Mouse (Mus musculus) lung, postnatal 0 days (tissue): ENCODE measurements around the gene Scnn1b. TPM values are rescaled to one million over a fixed set of nuclear protein-coding genes. Genes with fewer than 3 reads are reported as not detected.

ENCODE experiments used
- ATAC-seq: fragments of 200-750 bp; cut with Nextera tagmentation; 2 replicates; pipeline ENCODE4 v1.8.0; 2017; ENCODE audit warnings: moderate library complexity
- DNase-seq: peaks from one replicate; pipeline ENCODE4 v3.0.0-alpha.2; 2016; ENCODE audit warnings: low spot score
- H3K27ac ChIP-seq: fragments of 300-500 bp; sonication (generic); 2 replicates; pipeline ENCODE4 v1.5.1; 2014; ENCODE audit warnings: antibody characterized with exemption, mild to moderate bottlenecking, low read length, mixed read lengths
- H3K27me3 ChIP-seq: fragments of 300-500 bp; sonication (generic); replicated peaks from 2 replicates; pipeline ENCODE4 v1.6.1; 2014; ENCODE audit warnings: low read length, mixed read lengths; ENCODE audit not compliant: insufficient read depth
- H3K36me3 ChIP-seq: fragments of 300-500 bp; sonication (generic); 2 replicates; pipeline ENCODE4 v1.6.1; 2014; ENCODE audit warnings: low read length, mixed read lengths; ENCODE audit not compliant: insufficient read depth
- H3K4me1 ChIP-seq: fragments of 300-500 bp; sonication (generic); 2 replicates; pipeline ENCODE4 v1.6.1; 2014; ENCODE audit warnings: antibody characterized with exemption, low read depth, low read length, mixed read lengths; ENCODE audit not compliant: insufficient read depth
- H3K4me2 ChIP-seq: fragments of 300-500 bp; sonication (generic); replicated peaks from 2 replicates; pipeline ENCODE4 v1.6.1; 2014; ENCODE audit warnings: low read depth, mild to moderate bottlenecking, low read length, moderate library complexity, mixed read lengths
- H3K4me3 ChIP-seq: fragments of 300-500 bp; sonication (generic); 2 replicates; pipeline ENCODE4 v1.5.1; 2014; ENCODE audit warnings: low read depth, low read length
- H3K9ac ChIP-seq: fragments of 300-500 bp; sonication (generic); replicated peaks from 2 replicates; pipeline ENCODE4 v1.6.1; 2014; ENCODE audit warnings: low read depth, mild to moderate bottlenecking
- H3K9me3 ChIP-seq: fragments of 300-500 bp; sonication (generic); 2 replicates; pipeline ENCODE4 v1.6.1; 2016; ENCODE audit warnings: low read length, mixed read lengths
- CTCF ChIP-seq: IDR thresholded peaks from 2 replicates; pipeline ENCODE4 v1.5.1; 2016; ENCODE audit warnings: antibody characterized with exemption, mild to moderate bottlenecking
- EP300 ChIP-seq: IDR thresholded peaks from 2 replicates; pipeline ENCODE4 v1.6.1; 2016; ENCODE audit warnings: antibody characterized with exemption, mild to moderate bottlenecking, control low read depth
- WGBS: fragments of 180-500 bp; shearing (Covaris S2); extraction: QIAGEN DNeasy Blood & Tissue Kit; methylation state at CpG from one replicate; pipeline ENCODE4 v1.1.7; 2014; 5-methylcytosine and 5-hydroxymethylcytosine counted together
- polyA plus RNA-seq: library from polyadenylated mRNA; unstranded; fragments of >200 nt; fragmentation: Nextera tagmentation; extraction: Ambion mirVana; gene quantifications from 2 replicates; pipeline ENCODE4 v1.2.1, GENCODE M21; 2015

The Scnn1b gene
- polyA plus RNA-seq, result 76.3 and 79.1 TPM in 2 replicates

DNA sequence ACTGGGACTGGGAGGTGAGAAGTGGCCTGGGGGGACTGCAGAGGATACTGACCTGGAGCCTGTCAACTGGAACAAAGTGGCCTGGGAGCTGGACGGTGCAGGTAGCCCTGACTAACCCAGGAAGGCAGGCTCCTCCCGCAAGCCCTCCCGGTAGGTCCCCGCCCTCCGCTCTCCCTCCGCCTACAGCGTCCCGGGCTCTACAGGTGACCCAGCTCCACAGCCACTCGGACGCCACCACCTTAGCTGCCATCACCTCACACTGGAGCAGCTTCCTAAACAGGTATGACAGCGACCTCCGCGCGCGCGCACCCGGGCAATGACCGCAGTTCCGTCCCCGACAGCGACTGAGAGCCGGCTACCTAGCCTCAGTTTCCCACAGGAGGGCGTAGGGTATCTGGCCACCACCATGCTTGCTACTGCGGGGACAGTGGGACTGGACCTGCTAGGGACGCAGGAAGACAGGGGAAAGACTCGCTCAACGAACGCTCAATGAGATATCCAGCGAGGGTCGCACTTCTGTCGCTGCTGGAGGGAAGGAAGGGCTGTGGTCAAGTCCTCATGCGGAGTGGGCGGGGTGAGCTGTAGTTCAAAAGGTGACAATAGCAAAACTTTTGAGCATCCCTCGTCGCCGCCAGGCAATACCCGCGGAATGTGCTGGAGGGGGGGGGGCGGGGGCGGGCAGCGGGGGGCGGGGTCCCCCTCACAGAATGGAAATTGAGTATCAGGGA lies at the start of gene Scnn1b:
Gene Scnn1b, plus strand, starts transcription at position 181 of the 728 bp plus-strand sequence.
- Histone ChIP-seq H3K27ac (no peak within 1 kb of the TSS), H3K4me3 (peak within 1 kb of the TSS; percentile 28; the same call in 1 of the 2 replicates), H3K9ac (peak within 1 kb of the TSS; percentile 39; the same call in 1 of the 2 replicates), H3K36me3 (no peaks in the 10 kb centered on the region), H3K4me1 (no peaks in the 10 kb centered on the region), H3K9me3 (no peaks in the 10 kb centered on the region), H3K27me3 (0 out of 2 replicates have a peak, but pooled peaks cover 2% of the 10 kb centered on the region), H3K4me2 (peak within 1 kb of the TSS; percentile 60)
- ATAC-seq (peak; percentile 97), DNase-seq (peak; percentile 74)
- WGBS, result 2% methylated on average over 31 of the region's 42 CpGs
- TF ChIP-seq EP300, result no peak
- no peak for TF ChIP-seq CTCF

GRCm38 (mm10) chr7:121821632-121822031 lies 43.2 kb upstream of the Scnn1b start:
- no peaks in the 10 kb centered on the region for H3K27me3 ChIP-seq
- ATAC-seq (no peak), DNase-seq (no peak)
- TF ChIP-seq CTCF (no peak), EP300 (no peak)
- H3K4me1 ChIP-seq, result no peaks in the 10 kb centered on the region
- H3K36me3 ChIP-seq, result no peaks in the 10 kb centered on the region
- H3K4me3 ChIP-seq, result no peak overlapping the region
- WGBS, result 86% methylated on average over 6 of the region's 6 CpGs
- H3K9me3 ChIP-seq, result no peaks in the 10 kb centered on the region
- H3K9ac ChIP-seq, result no peak overlapping the region
- no peak overlapping the region for H3K27ac ChIP-seq
- no peak overlapping the region for H3K4me2 ChIP-seq

DNA sequence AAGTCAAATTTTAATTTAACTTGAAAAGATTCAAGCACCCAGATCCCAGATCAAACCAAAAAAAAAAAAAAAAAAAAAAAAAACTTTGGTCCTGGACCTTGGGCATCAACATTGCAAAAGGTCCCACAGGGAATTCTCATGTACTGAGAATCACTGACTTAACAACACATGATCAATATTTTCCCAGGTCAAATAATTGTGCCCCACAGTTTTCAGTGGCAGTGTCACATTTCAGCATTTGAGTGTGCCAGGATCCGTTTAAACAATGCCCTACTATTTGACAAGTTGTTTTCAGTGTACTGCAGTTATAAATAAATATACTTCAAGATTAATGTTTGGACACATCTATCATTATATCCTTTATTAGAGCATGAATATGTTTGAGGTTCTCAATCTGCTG lies 36.4 kb upstream of the Scnn1b start:
- no peaks in the 10 kb centered on the region for H3K36me3 ChIP-seq
- TF ChIP-seq CTCF (no peak), EP300 (no peak)
- DNase-seq, result no peak
- H3K9me3 ChIP-seq, result no peaks in the 10 kb centered on the region
- H3K9ac ChIP-seq, result no peak overlapping the region
- H3K4me2 ChIP-seq, result no peak overlapping the region
- no peaks in the 10 kb centered on the region for H3K4me1 ChIP-seq
- H3K27me3 ChIP-seq, result no peaks in the 10 kb centered on the region
- no peak overlapping the region for H3K27ac ChIP-seq
- H3K4me3 ChIP-seq, result no peak overlapping the region
- WGBS, result 61% methylated on average over 1 of the region's 1 CpGs
- ATAC-seq, result no peak

- H3K27ac ChIP-seq, result no peak overlapping the region
- H3K4me3 ChIP-seq, result no peak overlapping the region
- no peak for DNase-seq
- no peaks in the 10 kb centered on the region for H3K27me3 ChIP-seq
- TF ChIP-seq EP300 (no peak), CTCF (peak; percentile 46)
- H3K9me3 ChIP-seq, result no peaks in the 10 kb centered on the region
- WGBS, result 87% methylated on average over 7 of the region's 7 CpGs
- H3K4me2 ChIP-seq, result no peak overlapping the region
- no peak overlapping the region for H3K9ac ChIP-seq
- no peaks in the 10 kb centered on the region for H3K36me3 ChIP-seq
- no peaks in the 10 kb centered on the region for H3K4me1 ChIP-seq
- ATAC-seq, result no peak
Measured at GRCm38 (mm10) chr7:121835392-121835791, 29.4 kb upstream of the Scnn1b start.

- Histone ChIP-seq H3K27ac (peak overlapping the region; percentile 63), H3K4me1 (no peaks in the 10 kb centered on the region), H3K27me3 (no peaks in the 10 kb centered on the region), H3K36me3 (no peaks in the 10 kb centered on the region), H3K9me3 (no peaks in the 10 kb centered on the region), H3K4me3 (no peak overlapping the region), H3K4me2 (no peak overlapping the region), H3K9ac (no peak overlapping the region)
- 49% methylated on average over 7 of the region's 7 CpGs for WGBS
- peak; percentile 94 for DNase-seq
- peak; percentile 94 for ATAC-seq
- TF ChIP-seq CTCF (no peak), EP300 (peak; percentile 93)
Measured at GRCm38 (mm10) chr7:121836827-121837226, 28.0 kb upstream of the Scnn1b start.

GRCm38 (mm10) chr7:121840810-121841209 lies 24.0 kb upstream of the Scnn1b start:
- Histone ChIP-seq H3K27me3 (no peaks in the 10 kb centered on the region), H3K4me3 (no peak overlapping the region), H3K27ac (no peak overlapping the region), H3K4me1 (no peaks in the 10 kb centered on the region), H3K4me2 (no peak overlapping the region), H3K9ac (no peak overlapping the region), H3K36me3 (no peaks in the 10 kb centered on the region), H3K9me3 (no peaks in the 10 kb centered on the region)
- no peak for ATAC-seq
- 55% methylated on average over 7 of the region's 7 CpGs for WGBS
- DNase-seq, result no peak
- no peak for TF ChIP-seq EP300
- TF ChIP-seq CTCF, result no peak
